Mouse (Mus musculus) midbrain, embryonic 11.5 days (tissue): ENCODE results near the gene Cbr4. TPM values are rescaled to one million over a fixed set of nuclear protein-coding genes. Genes with fewer than 3 reads are reported as not detected.

Experiments used
- ATAC-seq: fragments of 200-750 bp; cut with Nextera tagmentation; 2 replicates; pipeline ENCODE4 v1.8.0; 2017; ENCODE audit warnings: moderate TSS enrichment, moderate library complexity; ENCODE audit not compliant: low FRiP score
- DNase-seq: peaks from one replicate; pipeline ENCODE4 v3.0.0; 2015; ENCODE audit warnings: low spot score; ENCODE audit errors: missing footprints
- H3K27ac ChIP-seq: fragments of 300-500 bp; sonication (generic); 2 replicates; pipeline ENCODE4 v1.5.1; 2014; ENCODE audit warnings: low read depth, low read length
- H3K27me3 ChIP-seq: fragments of 300-500 bp; sonication (generic); 2 replicates; pipeline ENCODE4 v1.6.1; 2014; ENCODE audit warnings: mild to moderate bottlenecking, low read length, moderate library complexity, mixed read lengths; ENCODE audit not compliant: control insufficient read depth, insufficient read depth
- H3K36me3 ChIP-seq: fragments of 300-500 bp; sonication (generic); 2 replicates; pipeline ENCODE4 v1.6.1; 2014; ENCODE audit warnings: mild to moderate bottlenecking, low read length, moderate library complexity, mixed read lengths; ENCODE audit not compliant: control insufficient read depth, insufficient read depth
- H3K4me1 ChIP-seq: fragments of 300-500 bp; sonication (generic); 2 replicates; pipeline ENCODE4 v1.6.1; 2014; ENCODE audit warnings: low read length; ENCODE audit not compliant: control insufficient read depth, insufficient read depth
- H3K4me2 ChIP-seq: fragments of 300-500 bp; sonication (generic); 2 replicates; pipeline ENCODE4 v1.6.1; 2014; ENCODE audit warnings: mild to moderate bottlenecking, moderate library complexity
- H3K4me3 ChIP-seq: fragments of 300-500 bp; sonication (generic); 2 replicates; pipeline ENCODE4 v1.5.1; 2014; ENCODE audit warnings: low read depth, low read length
- H3K9ac ChIP-seq: fragments of 300-500 bp; sonication (generic); 2 replicates; pipeline ENCODE4 v1.6.1; 2014; ENCODE audit warnings: low read length
- H3K9me3 ChIP-seq: fragments of 300-500 bp; sonication (generic); 2 replicates; pipeline ENCODE4 v1.6.1; 2016; ENCODE audit warnings: low read length; ENCODE audit not compliant: control insufficient read depth
- WGBS: fragments of 180-500 bp; shearing (Covaris S2); extraction: QIAGEN DNeasy Blood & Tissue Kit; methylation state at CpG from one replicate; pipeline ENCODE4 v1.1.7; 2014; 5-methylcytosine and 5-hydroxymethylcytosine counted together
- polyA plus RNA-seq: library from polyadenylated mRNA; unstranded; fragments of >200 nt; fragmentation: Nextera tagmentation; extraction: Ambion mirVana; gene quantifications from 2 replicates; pipeline ENCODE4 v1.2.1, GENCODE M21; 2014

The Cbr4 gene
- polyA plus RNA-seq, 1 experiment from 2014 or later = 27.1 TPM

DNA sequence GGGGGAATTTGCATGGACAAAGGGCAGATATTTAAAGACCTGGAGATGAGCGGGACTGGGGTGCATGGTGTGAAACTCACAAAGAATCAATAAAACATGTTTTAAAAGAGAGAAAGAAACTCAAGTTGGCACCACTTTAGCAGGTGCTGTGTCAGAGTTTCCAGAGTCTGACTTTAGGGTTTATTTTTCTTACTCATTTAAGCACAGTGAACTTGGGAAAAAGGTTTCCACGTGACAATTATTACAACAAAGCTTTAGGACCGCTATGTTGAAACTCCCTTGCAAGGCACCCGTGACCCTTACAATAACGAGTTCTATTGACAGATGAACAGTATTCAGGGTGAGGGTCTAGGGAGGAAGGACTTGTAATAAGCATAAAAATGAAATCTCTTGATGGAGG is 25.3 kb upstream of the Cbr4 start:
- ATAC-seq (no peak), DNase-seq (no peak)
- peaks cover 2% of the 10 kb centered on the region; the same call in 1 of the 2 replicates for H3K4me1 ChIP-seq
- WGBS = 85% methylated on average over 5 of the region's 5 CpGs
- H3K27me3 ChIP-seq = no peaks in the 10 kb centered on the region
- no peak overlapping the region for H3K9ac ChIP-seq
- H3K27ac ChIP-seq = no peak overlapping the region
- no peak overlapping the region for H3K4me2 ChIP-seq
- H3K36me3 ChIP-seq = no peaks in the 10 kb centered on the region
- no peaks in the 10 kb centered on the region for H3K9me3 ChIP-seq
- H3K4me3 ChIP-seq = no peak overlapping the region

DNA sequence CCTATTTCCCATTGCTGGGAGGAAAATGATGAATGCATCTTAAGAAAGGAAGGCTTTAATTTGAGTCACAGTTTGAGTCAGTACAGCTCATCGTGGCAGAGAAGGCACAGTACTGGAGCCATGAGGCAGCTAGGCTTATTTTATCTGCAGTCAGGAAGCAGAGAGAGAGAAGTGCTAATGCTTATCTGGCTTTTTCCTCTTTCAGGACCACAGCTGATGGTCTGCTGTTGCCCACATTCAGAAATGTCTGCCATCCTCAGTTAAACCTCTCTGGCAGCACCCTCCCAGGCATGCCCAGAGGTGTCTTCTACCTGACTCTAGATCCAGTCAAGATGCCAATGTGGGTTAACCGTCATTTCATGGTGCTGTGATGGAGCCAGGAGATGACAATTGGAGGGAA is 23.1 kb upstream of the Cbr4 start:
- Histone ChIP-seq H3K4me2 (no peak overlapping the region), H3K36me3 (no peaks in the 10 kb centered on the region), H3K27ac (no peak overlapping the region), H3K4me1 (peaks cover 6% of the 10 kb centered on the region), H3K9me3 (no peaks in the 10 kb centered on the region), H3K4me3 (no peak overlapping the region), H3K27me3 (no peaks in the 10 kb centered on the region), H3K9ac (no peak overlapping the region)
- ATAC-seq = no peak
- DNase-seq = no peak
- WGBS = 75% methylated on average over 2 of the region's 2 CpGs

- Histone ChIP-seq H3K9me3 (no peaks in the 10 kb centered on the region), H3K27ac (no peak overlapping the region), H3K4me1 (peaks cover 6% of the 10 kb centered on the region), H3K9ac (no peak overlapping the region), H3K4me3 (no peak overlapping the region), H3K27me3 (no peaks in the 10 kb centered on the region), H3K36me3 (no peaks in the 10 kb centered on the region), H3K4me2 (no peak overlapping the region)
- 0 out of 2 replicates have a peak, but pooled peaks have one; percentile 27 for ATAC-seq
- DNase-seq = no peak
- WGBS = 80% methylated on average over 15 of the region's 15 CpGs
These were observed 20.6 kb upstream of the Cbr4 start for GRCm38 (mm10) chr8:61466696-61467552.

DNA sequence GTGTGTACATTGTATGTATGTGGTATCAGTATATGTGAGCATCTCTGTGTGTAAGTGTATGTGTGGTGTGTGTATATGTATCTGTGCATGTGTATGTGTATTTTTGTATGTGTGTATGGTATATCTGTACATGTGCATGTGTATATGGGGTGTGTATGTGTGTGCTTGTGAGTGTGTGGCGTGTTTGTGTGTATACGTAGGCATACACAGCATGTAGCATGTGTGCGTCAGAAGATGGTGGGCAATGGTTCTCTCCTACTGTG is 20.1 kb upstream of the Cbr4 start:
- ATAC-seq (no peak), DNase-seq (no peak)
- Histone ChIP-seq H3K4me2 (no peak overlapping the region), H3K27ac (no peak overlapping the region), H3K9ac (no peak overlapping the region), H3K4me3 (no peak overlapping the region), H3K27me3 (no peaks in the 10 kb centered on the region), H3K9me3 (no peaks in the 10 kb centered on the region), H3K4me1 (peaks cover 6% of the 10 kb centered on the region), H3K36me3 (no peaks in the 10 kb centered on the region)
- 98% methylated on average over 3 of the region's 3 CpGs for WGBS

DNA sequence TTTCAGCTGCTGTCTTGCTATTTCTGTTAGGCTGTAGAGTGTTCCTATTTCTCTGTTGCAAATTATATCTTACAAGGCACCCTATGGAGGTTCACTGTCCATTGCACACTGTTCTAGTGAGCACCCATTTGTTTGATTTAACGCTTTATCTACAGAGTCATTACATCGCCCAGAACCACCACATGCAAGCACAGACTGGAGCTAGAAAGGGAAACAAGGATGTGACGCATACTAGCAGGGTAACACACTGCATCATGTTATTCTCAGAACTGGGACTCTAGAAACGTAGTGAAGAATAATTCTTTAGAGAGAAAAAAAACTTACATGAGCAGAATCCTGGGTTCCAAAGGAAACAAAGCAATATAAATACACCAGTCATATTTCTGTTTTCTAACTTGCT is 17.3 kb upstream of the Cbr4 start:
- H3K4me3 ChIP-seq = no peak overlapping the region
- H3K36me3 ChIP-seq = no peaks in the 10 kb centered on the region
- DNase-seq = no peak
- H3K4me2 ChIP-seq = no peak overlapping the region
- no peak for ATAC-seq
- peaks cover 6% of the 10 kb centered on the region for H3K4me1 ChIP-seq
- no peaks in the 10 kb centered on the region for H3K27me3 ChIP-seq
- 90% methylated on average over 4 of the region's 4 CpGs for WGBS
- no peaks in the 10 kb centered on the region for H3K9me3 ChIP-seq
- H3K27ac ChIP-seq = no peak overlapping the region
- no peak overlapping the region for H3K9ac ChIP-seq

- Histone ChIP-seq H3K36me3 (no peaks in the 10 kb centered on the region), H3K4me1 (no peaks in the 10 kb centered on the region), H3K27me3 (no peaks in the 10 kb centered on the region), H3K9ac (no peak overlapping the region), H3K27ac (no peak overlapping the region), H3K4me2 (no peak overlapping the region), H3K4me3 (no peak overlapping the region), H3K9me3 (no peaks in the 10 kb centered on the region)
- no peak for ATAC-seq
- no peak for DNase-seq
- WGBS = 69% methylated on average over 6 of the region's 6 CpGs
These were observed 12.3 kb upstream of the Cbr4 start for GRCm38 (mm10) chr8:61475251-61475673.

DNA sequence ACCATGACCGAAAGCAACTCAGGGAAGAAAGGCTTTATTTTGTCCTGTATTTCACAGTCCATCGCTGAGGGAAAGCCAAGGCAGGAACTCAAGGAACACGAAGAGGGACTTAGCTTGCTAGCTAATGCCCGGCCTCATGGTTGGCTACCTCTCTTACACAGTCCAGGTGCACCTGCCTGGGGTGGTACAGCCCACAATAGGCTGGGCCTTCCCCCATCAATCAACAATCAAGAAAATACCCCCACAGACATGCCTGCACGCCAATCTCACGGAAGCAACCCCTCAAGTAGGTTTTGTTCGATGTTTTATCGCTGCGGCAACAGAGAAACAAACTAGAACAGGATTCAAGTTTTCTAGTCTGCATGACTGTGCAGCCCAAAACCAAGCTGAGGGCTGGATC is 11.4 kb upstream of the Cbr4 start:
- H3K4me1 ChIP-seq = no peaks in the 10 kb centered on the region
- H3K27me3 ChIP-seq = no peaks in the 10 kb centered on the region
- no peak overlapping the region for H3K9ac ChIP-seq
- ATAC-seq = no peak
- no peak overlapping the region for H3K4me2 ChIP-seq
- WGBS = 88% methylated on average over 9 of the region's 9 CpGs
- DNase-seq = no peak
- H3K9me3 ChIP-seq = no peaks in the 10 kb centered on the region
- no peak overlapping the region for H3K27ac ChIP-seq
- H3K4me3 ChIP-seq = no peak overlapping the region
- H3K36me3 ChIP-seq = no peaks in the 10 kb centered on the region

DNA sequence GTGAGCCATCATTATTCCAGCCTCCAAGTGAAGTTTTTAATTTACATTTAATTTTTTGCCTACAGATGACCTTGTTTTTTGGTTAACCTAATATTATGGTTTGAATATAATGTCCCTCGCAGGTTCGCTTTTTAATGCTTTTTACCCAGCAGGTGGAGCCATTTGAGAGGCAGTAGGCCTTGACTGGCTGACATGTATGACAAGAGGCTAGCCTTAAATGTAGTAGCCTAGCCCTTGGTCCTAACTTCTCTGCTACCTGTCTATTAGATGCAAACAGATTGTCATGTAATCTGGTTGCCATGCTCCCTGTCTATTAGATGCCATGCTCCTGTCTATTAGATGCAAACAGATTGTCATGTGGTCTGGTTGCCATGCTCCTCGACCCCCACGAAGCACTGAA is 9.4 kb upstream of the Cbr4 start:
- no peaks in the 10 kb centered on the region for H3K27me3 ChIP-seq
- no peak overlapping the region for H3K9ac ChIP-seq
- no peak overlapping the region for H3K27ac ChIP-seq
- H3K9me3 ChIP-seq = no peaks in the 10 kb centered on the region
- no peak for ATAC-seq
- H3K4me3 ChIP-seq = no peak overlapping the region
- no peaks in the 10 kb centered on the region for H3K36me3 ChIP-seq
- no peak for DNase-seq
- 91% methylated on average over 4 of the region's 4 CpGs for WGBS
- H3K4me2 ChIP-seq = no peak overlapping the region
- no peaks in the 10 kb centered on the region for H3K4me1 ChIP-seq

DNA sequence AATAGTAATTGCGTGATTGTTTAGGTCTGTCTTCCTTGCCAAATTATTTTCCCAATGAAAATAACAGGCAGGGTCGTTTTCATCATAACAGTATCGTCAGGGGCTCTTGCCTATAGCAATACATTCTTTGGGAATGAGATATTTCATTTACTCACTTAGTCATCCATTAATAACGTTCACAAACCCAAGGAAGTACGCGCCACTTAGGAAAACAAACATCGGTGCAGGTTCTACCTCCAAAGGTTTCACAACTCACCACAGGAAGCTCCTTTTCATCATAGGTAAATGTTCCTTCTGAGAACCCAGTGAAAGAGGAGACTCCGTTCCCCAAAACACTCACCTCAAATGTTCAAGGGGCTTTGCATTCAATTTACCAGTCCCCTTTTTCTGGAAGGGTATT is 8.7 kb upstream of the Cbr4 start:
- Histone ChIP-seq H3K9ac (no peak overlapping the region), H3K4me2 (no peak overlapping the region), H3K27me3 (no peaks in the 10 kb centered on the region), H3K4me1 (no peaks in the 10 kb centered on the region), H3K4me3 (no peak overlapping the region), H3K27ac (no peak overlapping the region), H3K36me3 (no peaks in the 10 kb centered on the region), H3K9me3 (no peaks in the 10 kb centered on the region)
- no peak for DNase-seq
- no peak for ATAC-seq
- WGBS = 88% methylated on average over 8 of the region's 8 CpGs
